Mouse (Mus musculus): ENCODE measurements around the gene Gm47955.
A peak's percentile ranks its signal among the peaks of the same experiment; 100 is the strongest.

- TF ChIP-seq CTCF (conservative IDR thresholded peaks at IDR 0.05; ENCODE audit: low read length): peak; percentile 89
- TF ChIP-seq NANOG (IDR thresholded peaks at IDR 0.05; ENCODE audit: borderline replicate concordance, low read length): no peak
These were observed 27.6 kb downstream of the Gm47955 start for GRCm38 (mm10) chr1:82987530-82988198.
